Mouse (Mus musculus) cerebellum, adult 11 months (tissue): ENCODE measurements at regions not wholly inside any gene's neighbourhood (a gene's known extent, or its start where the extent isn't known, plus 50 kb on each side); places are given as distances from the start of the nearest gene placed in this dataset.

Experiments
- DNase-seq: peaks from one replicate; pipeline ENCODE4 v3.0.0; 2022

GRCm38 (mm10) chr1:194161469-194161868 lies 456.5 kb upstream of the Plxna2 start:
- no peak for DNase-seq

DNA sequence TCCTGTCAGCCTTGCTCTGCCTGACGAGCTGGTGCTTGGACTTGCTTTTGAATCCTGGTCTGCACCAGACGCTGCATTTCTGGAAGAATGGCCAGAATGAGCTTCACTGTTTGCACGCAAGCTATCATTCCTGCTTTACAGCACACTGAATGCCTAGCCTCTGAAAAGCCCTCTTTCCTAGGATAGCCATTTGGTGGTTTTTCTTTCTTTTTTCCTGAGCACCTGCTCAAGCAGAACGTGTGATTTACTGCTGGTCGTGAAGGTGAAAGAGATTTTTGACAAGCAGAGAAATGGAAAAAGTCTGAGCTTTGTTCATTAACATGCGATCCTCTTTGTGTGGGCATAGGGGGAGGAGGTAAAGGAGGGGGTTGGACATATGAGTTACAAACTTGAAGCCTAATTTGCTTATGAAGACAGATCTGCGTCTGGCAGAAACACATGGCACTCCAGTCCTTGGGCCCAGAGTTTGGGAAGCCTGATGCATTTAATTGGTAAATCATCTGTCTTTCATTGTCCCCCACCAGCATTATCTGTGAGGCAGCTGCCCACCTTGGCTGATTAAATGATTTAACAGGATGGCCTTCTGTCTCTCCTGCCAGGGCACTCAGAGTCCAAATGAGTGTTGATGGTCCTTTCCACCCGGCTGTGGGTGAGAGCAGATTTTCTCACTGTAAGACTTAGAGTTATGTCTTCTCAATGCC lies 457.1 kb upstream of the Plxna2 start:
- no peak for DNase-seq

DNA sequence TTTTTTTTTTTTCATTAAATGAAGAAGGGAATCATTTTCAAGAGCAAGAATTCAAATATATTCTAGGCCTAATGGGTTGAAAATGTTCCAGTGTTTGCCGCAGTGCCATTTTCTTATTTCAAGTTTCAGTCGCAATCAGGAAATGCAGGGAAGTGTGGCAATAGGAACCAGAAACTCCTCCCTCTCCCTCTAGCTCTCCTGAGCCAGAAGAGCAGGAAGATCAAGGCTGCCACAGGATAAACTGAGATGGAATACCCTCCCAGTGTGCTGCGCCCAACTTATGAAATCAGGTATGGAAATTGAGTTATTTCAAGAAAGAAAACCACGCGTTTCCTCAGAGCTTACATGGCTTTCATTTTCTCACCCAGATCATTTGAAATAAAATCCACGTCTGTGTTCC lies 460.8 kb upstream of the Plxna2 start:
- no peak for DNase-seq

GRCm38 (mm10) chr1:194148416-194149364 lies 469.3 kb upstream of the Plxna2 start:
- no peak for DNase-seq

DNA sequence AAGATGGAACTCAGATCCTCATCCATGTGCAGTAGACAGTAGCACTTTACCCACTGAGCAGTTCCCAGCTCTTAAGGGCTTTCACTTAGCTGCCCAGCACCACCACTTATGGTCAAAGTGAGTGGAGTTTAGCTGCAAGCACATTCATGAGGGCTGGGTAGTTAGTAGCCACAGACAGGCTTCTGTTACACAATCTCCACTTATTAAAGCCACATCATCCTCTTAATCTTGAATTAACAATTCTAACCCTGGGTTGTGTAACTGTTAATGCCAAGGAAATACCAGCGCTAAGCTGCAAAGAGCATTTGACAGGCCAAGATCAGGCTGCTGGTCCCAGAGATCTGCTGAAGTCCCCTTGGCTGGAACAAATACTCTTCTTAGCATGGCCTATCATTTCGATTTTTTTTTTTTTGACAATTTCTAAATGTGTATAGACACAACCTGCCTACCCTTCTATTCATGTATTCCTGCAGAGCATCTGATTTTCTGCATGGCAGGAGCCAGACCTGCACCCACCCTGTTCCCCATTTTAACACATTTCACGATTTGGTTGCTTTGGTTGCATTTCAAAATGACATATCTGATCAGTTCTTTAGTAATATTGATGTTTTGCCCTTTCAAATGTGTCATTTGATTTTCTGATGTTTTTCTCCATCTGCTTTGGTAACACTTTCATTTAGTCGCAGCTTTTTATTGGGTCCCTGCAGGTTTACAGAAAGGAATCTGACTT lies 500.2 kb upstream of the Plxna2 start:
- DNase-seq = no peak

DNA sequence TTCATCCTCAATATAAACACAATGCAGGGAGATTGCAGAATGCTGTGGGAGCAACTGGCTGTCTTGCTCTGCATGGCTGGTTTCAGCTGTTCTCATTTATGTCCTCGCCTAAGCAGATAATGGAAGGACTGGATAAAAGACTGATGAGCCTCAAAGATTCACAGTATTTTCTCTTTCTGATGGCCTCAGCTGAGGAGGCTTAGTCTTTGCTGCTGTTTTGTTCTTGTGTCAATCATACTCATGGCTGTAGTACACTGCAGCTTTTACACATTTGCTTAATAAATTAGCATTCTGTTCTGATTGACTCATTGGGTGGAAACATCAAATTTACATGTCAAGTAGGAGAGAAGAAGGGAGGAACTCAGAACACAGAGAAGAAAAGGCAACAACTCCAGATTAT lies 503.6 kb upstream of the Plxna2 start:
- DNase-seq = no peak

DNA sequence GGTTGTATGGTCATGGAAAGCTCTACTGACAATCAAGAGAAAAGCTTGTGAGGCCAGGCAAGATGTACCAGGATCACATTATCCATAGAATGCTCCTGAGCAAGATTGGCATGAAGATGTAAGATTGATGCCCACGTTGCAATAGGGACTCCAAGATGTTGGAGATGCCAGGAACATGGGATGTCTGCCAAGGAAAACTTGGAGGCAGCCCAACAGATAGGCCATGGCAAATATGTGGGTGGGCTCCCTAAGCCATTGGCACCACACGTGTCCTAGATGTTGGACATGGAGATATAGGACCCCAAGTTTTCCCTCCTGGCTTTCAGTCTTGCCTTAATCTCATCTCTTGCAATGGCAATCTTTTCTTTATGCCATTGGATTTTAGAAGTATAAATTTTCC lies 506.1 kb upstream of the Plxna2 start:
- no peak for DNase-seq

DNA sequence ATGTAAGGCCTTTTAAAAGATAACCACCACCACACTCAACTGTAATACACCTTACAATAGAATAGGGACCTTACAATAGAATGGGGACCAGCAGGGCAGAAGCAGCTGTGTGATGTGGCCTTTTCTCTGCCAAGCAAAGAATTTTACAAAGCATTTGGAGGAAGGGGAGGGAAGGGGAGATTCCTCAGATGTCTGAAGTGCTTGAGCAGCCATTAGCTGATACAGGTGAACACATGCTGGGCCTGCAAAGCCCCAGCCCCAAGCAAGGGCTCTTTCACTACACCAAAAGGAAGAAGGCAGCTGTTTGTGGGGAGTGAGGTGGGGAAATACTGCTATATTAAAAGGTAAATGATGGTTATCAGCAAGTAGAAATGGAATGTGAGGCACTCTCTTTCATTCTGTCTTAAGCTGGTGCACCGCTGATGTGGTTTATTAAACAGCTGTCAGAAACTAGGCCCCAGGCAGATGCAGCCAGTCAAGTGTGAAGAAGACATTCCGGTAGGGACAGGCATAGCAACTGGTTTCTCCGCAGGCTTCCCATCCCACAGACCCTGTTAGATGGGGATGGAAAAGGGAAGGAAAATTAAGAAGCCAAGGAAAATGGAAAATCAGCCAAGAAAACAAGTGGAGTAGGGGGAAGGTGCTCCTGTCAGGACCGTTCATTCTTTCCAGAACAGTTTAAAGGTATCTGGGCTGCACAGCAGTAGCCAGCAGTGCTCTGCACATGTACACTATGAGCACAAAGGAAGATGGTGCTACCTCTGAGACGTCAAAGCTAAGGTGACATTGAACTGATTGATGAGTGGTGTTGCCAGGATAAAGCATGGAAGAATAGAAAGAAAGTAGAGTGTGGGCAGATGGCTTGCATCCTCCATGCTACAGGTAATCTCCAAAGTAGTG lies 508.6 kb upstream of the Plxna2 start:
- DNase-seq = no peak

GRCm38 (mm10) chr1:194108132-194108531 lies 509.9 kb upstream of the Plxna2 start:
- DNase-seq = no peak

GRCm38 (mm10) chr1:194107271-194107938 lies 510.6 kb upstream of the Plxna2 start:
- DNase-seq = no peak

GRCm38 (mm10) chr1:194089918-194090548 lies 528.0 kb upstream of the Plxna2 start:
- no peak for DNase-seq

DNA sequence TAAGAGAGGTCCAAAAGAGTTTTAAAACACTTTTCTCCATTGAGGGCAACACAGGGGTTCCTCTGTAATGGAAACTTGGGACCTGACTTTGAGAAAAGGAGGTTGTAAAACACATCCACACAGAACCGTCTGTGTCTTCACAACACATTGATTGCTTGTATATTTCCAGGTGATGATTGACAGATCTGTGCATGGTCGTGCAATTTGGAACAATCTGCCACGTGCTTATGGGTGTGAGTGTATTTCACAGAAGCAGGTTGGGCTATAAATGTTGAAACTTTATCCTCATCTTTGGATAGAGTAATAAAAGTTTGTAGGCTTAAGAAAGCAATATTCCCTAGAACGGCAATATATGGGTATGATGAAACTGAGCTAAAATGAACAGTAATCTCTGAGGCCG lies 559.5 kb upstream of the Plxna2 start:
- DNase-seq = no peak

GRCm38 (mm10) chr1:194056544-194056943 lies 561.5 kb upstream of the Plxna2 start:
- no peak for DNase-seq

- no peak for DNase-seq
Measured at GRCm38 (mm10) chr1:194049746-194050351, 568.2 kb upstream of the Plxna2 start.

GRCm38 (mm10) chr1:194041393-194042352 lies 576.3 kb upstream of the Plxna2 start:
- DNase-seq = no peak

GRCm38 (mm10) chr1:194038711-194039110 lies 579.3 kb upstream of the Plxna2 start:
- no peak for DNase-seq

DNA sequence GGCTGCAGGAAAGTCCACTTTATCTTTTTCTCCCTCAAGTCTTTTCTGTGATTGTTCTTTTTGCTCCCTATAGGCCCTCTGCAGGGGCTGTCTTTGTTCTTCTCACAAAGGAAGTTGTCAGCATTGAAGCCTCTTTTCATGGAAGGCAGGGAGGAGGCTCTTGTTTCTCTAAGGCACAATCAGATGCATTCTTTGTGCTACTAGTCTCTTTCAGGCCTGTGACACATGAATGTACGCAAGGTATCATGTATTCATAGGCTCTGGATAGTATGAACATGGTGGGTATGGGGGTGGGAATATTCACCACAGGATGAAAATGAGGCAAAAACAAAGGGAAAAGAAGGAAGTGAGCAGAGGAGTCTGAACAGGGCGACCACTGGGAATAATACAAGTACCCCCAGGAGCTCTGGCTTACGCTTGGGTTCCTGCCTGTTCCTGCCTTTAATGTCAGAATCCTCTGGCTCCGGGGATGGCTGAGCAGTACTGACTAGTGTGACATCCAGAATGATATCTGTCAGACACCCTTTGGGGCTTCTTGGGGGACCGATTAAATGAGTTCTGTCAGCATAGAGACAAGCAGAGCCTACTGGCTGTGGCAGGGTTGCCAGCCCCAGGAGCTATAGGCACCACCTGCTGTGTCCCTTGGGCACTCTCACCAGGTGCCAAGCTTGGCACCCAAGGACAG lies 583.7 kb upstream of the Plxna2 start:
- DNase-seq = no peak

DNA sequence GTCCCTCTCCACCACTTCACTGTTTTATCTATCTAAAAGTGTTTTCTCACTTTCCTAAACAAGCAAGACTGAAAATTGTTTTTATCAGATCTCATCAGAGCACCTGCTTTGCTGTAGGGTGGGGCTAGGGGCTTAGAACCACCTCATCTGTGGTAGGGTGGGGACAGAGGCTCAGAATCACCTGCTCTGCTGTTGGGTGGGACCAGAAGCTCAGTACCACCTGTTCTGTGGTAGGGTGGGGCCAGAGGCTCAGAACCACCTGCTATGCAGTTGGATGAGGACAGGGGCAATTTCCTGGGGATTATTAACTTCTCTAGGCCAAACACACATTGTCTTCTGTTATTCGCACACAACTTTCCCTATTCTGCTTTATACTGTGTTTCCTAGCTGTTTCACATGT lies 585.4 kb upstream of the Plxna2 start:
- DNase-seq = no peak

DNA sequence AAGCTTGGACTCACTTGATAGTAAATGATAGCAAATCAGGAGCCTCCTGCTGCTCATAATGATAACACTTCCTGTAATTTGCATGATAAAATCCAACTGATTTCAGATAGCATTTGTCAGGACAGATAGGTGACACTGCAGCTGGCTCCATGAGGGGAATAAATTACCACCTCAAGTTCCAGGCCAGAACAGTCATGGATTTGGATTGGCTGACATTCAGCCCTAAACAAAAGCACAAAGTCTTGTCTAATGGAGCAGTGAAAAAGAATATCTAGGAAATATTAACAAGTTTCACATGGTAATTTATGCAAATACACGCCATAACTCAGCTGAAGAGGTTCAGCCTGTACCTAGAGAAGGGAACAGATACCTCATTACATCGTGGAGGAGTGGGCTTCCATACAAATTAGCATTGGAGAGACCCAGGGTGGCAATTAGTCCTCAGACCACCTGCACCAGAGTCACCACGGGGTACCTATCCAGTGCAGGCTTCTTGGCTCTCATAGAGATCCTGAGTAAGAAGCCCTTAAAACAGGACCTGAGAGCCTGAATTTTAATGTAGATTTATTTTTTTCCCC lies 587.3 kb upstream of the Plxna2 start:
- no peak for DNase-seq
